Mouse (Mus musculus): ENCODE data around the gene Col3a1.

GRCm38 (mm10) chr1:45359673-45360072 is 48.3 kb downstream of the Col3a1 start:
- no peak for TF ChIP-seq CTCF (IDR thresholded peaks at IDR 0.05; ENCODE audit: low read depth, low read length)
- TF ChIP-seq POLR2A (IDR thresholded peaks at IDR 0.05; ENCODE audit: extremely low read depth, insufficient read depth, low read length) = no peak

Data from liver, adult 2 months (tissue).